Mouse (Mus musculus) testis, adult 2 months (tissue): ENCODE data around the gene Frmd5. TPM values are rescaled to one million over a fixed set of nuclear protein-coding genes. Genes with fewer than 3 reads are reported as not detected.
A peak's percentile ranks its signal among the peaks of the same experiment; 100 is the strongest.

Experiments used
- H3K27ac ChIP-seq: fragments of 200-500 bp; 2 replicates; pipeline ENCODE4 v1.5.1; 2012; ENCODE audit warnings: low read depth, low read length; ENCODE audit not compliant: control insufficient read depth, insufficient read depth
- H3K27me3 ChIP-seq: fragments of 200-500 bp; 2 replicates; pipeline ENCODE4 v1.6.1; 2012; ENCODE audit warnings: mild to moderate bottlenecking, low read length, moderate library complexity; ENCODE audit not compliant: control insufficient read depth, insufficient read depth
- H3K36me3 ChIP-seq: fragments of 200-500 bp; 2 replicates; pipeline ENCODE4 v1.6.1; 2012; ENCODE audit warnings: mild to moderate bottlenecking, low read length; ENCODE audit not compliant: control insufficient read depth, insufficient read depth
- H3K4me1 ChIP-seq: fragments of 200-500 bp; 2 replicates; pipeline ENCODE4 v1.6.1; 2012; ENCODE audit warnings: low read length; ENCODE audit not compliant: control insufficient read depth, insufficient read depth
- H3K4me3 ChIP-seq: fragments of 200-500 bp; 2 replicates; pipeline ENCODE4 v1.5.1; 2012; ENCODE audit warnings: low read depth, mild to moderate bottlenecking, low read length, moderate library complexity, mixed read lengths; ENCODE audit not compliant: control insufficient read depth
- CTCF ChIP-seq: fragments of 200-500 bp; IDR thresholded peaks from 2 replicates; pipeline ENCODE4 v1.5.1; 2012; ENCODE audit warnings: low read depth, mild to moderate bottlenecking, inconsistent platforms, low read length, moderate library complexity; ENCODE audit not compliant: control insufficient read depth, insufficient read depth, insufficient replicate concordance
- POLR2A ChIP-seq: fragments of 200-500 bp; IDR thresholded peaks from 2 replicates; pipeline ENCODE4 v1.6.1; 2012; ENCODE audit warnings: low read depth, mild to moderate bottlenecking, inconsistent platforms, low read length, moderate library complexity; ENCODE audit not compliant: control insufficient read depth
- polyA plus RNA-seq: library from polyadenylated mRNA; depleted of rRNA; stranded (reverse); fragments of >200 nt; gene quantifications from 2 replicates; pipeline ENCODE4 v1.2.3, GENCODE M21; 2012

Frmd5 gene
- polyA plus RNA-seq, 1 experiment, result 1.6 TPM

- Histone ChIP-seq H3K27me3 (no peaks in the 10 kb centered on the region), H3K4me3 (no peak overlapping the region), H3K36me3 (no peaks in the 10 kb centered on the region), H3K27ac (peak overlapping the region; percentile 57; the same call in 1 of the 2 replicates), H3K4me1 (no peaks in the 10 kb centered on the region)
- no peak for TF ChIP-seq CTCF
- TF ChIP-seq POLR2A, result no peak
Observed at GRCm38 (mm10) chr2:121761281-121761795, 45.5 kb downstream of the Frmd5 start.

DNA sequence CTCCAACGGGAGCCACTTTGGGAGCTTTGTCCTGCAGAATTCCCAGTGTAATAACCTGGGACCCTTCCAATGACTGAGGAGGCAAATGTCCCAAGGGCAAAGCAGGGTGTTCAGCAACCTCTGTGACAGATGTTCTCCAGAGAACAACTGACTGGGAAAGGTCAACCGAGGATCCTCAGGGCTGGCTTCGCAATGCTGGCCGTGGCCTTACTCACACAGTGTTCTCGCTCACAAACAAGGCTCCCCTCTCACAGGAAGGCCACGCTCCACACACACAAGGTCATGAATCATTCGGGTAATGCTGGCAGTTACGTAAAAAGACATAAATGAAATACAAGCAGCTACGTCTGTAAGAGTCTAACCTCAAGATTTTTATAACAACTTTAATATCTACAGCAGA is 46.2 kb downstream of the Frmd5 start:
- Histone ChIP-seq H3K4me3 (no peak overlapping the region), H3K27me3 (no peaks in the 10 kb centered on the region), H3K4me1 (no peaks in the 10 kb centered on the region), H3K36me3 (no peaks in the 10 kb centered on the region), H3K27ac (no peak overlapping the region)
- TF ChIP-seq CTCF (no peak), POLR2A (no peak)

DNA sequence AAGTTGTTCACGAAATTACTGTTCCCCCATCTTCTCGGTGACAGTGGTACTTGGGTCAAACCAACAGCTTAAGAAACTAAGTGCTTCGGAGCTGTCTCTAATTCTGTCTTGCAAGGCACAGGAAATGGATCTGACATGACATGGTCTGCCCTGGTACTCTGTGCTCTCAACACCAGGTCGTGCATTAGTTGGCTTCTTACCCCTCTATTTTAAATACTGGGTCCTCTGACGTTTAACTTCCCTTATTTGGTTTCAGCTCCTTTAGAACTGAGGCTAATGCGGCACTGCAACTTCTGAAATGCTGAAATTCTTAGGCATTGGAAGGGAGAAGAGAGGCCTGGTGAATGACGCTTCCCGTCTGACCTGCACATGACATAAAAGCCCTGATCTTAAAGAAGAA is 48.6 kb downstream of the Frmd5 start:
- no peaks in the 10 kb centered on the region for H3K4me1 ChIP-seq
- H3K27me3 ChIP-seq, result no peaks in the 10 kb centered on the region
- TF ChIP-seq POLR2A, result no peak
- TF ChIP-seq CTCF, result no peak
- H3K36me3 ChIP-seq, result no peaks in the 10 kb centered on the region
- no peak overlapping the region for H3K4me3 ChIP-seq
- no peak overlapping the region for H3K27ac ChIP-seq

GRCm38 (mm10) chr2:121756336-121756735 is 50.6 kb downstream of the Frmd5 start:
- no peak overlapping the region for H3K27ac ChIP-seq
- no peak for TF ChIP-seq CTCF
- TF ChIP-seq POLR2A, result no peak
- no peak overlapping the region for H3K4me3 ChIP-seq
- H3K27me3 ChIP-seq, result no peaks in the 10 kb centered on the region
- H3K4me1 ChIP-seq, result no peaks in the 10 kb centered on the region
- H3K36me3 ChIP-seq, result no peaks in the 10 kb centered on the region

DNA sequence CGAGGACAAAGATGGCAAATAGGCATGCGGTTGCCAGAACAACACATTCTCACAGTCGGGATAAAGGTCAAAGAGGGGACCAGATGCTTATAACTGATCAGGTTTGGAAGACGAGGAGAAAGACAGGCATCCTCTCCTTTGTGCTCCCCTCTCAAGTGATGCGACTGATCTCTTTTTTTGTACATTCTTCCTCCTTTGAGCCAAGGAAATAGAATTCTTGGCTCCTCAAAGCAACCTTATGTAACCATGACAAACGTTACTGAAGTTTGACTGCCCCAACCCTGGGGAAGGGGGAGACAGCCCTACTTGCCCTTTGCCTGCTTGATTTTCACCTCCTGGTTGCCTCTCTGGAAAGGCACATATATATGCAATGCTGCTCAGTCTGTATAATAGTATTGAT is 51.8 kb downstream of the Frmd5 start:
- no peak overlapping the region for H3K4me3 ChIP-seq
- TF ChIP-seq CTCF (no peak), POLR2A (no peak)
- no peaks in the 10 kb centered on the region for H3K27me3 ChIP-seq
- H3K4me1 ChIP-seq, result no peaks in the 10 kb centered on the region
- peak overlapping the region; percentile 37; the same call in 1 of the 2 replicates for H3K27ac ChIP-seq
- no peaks in the 10 kb centered on the region for H3K36me3 ChIP-seq

GRCm38 (mm10) chr2:121750121-121750520 is 56.8 kb downstream of the Frmd5 start:
- Histone ChIP-seq H3K36me3 (no peaks in the 10 kb centered on the region), H3K4me1 (no peaks in the 10 kb centered on the region), H3K27ac (no peak overlapping the region), H3K4me3 (no peak overlapping the region), H3K27me3 (no peaks in the 10 kb centered on the region)
- TF ChIP-seq CTCF (no peak), POLR2A (no peak)

- Histone ChIP-seq H3K4me1 (no peaks in the 10 kb centered on the region), H3K4me3 (no peak overlapping the region), H3K27ac (no peak overlapping the region), H3K36me3 (no peaks in the 10 kb centered on the region), H3K27me3 (no peaks in the 10 kb centered on the region)
- no peak for TF ChIP-seq POLR2A
Observed at GRCm38 (mm10) chr2:121741151-121741550, 65.7 kb downstream of the Frmd5 start.

GRCm38 (mm10) chr2:121739410-121739809 is 67.5 kb downstream of the Frmd5 start:
- Histone ChIP-seq H3K4me3 (no peak overlapping the region), H3K36me3 (no peaks in the 10 kb centered on the region), H3K4me1 (no peaks in the 10 kb centered on the region), H3K27ac (no peak overlapping the region), H3K27me3 (no peaks in the 10 kb centered on the region)
- no peak for TF ChIP-seq POLR2A
- TF ChIP-seq CTCF, result no peak
